Mouse (Mus musculus) embryo, embryonic 10.5 days (tissue): Measurements from ENCODE around the gene Fgg.

ENCODE experiments used
- DNase-seq: peaks from one replicate; pipeline ENCODE4 v3.0.0-alpha.2; 2015; ENCODE audit warnings: low spot score

Fgg gene

GRCm38 (mm10) chr3:83027546-83028251, 20.2 kb downstream of the Fgg start:
- no peak for DNase-seq

- DNase-seq, result no peak
These were observed 22.8 kb downstream of the Fgg start for GRCm38 (mm10) chr3:83030331-83030730.

- peak; percentile 17 for DNase-seq
These were observed 25.3 kb downstream of the Fgg start for GRCm38 (mm10) chr3:83032746-83033308.

- DNase-seq, result no peak
These were observed 26.3 kb downstream of the Fgg start for GRCm38 (mm10) chr3:83033801-83034200.

GRCm38 (mm10) chr3:83038865-83039264, 31.3 kb downstream of the Fgg start:
- DNase-seq, result no peak

- DNase-seq, result no peak
These were observed 32.1 kb downstream of the Fgg start for GRCm38 (mm10) chr3:83039666-83040065.

GRCm38 (mm10) chr3:83042451-83042850, 34.9 kb downstream of the Fgg start:
- DNase-seq, result no peak

- no peak for DNase-seq
These were observed 39.1 kb downstream of the Fgg start for GRCm38 (mm10) chr3:83046649-83047048.

GRCm38 (mm10) chr3:83049680-83050079, 42.2 kb downstream of the Fgg start, which contains the start of gene Fgb:
Gene Fgb (minus strand): TSS chr3:83049863.
- DNase-seq, result no peak

GRCm38 (mm10) chr3:83050661-83051060, 43.1 kb downstream of the Fgg start:
- DNase-seq, result no peak

- DNase-seq, result no peak
These were observed 44.6 kb downstream of the Fgg start for GRCm38 (mm10) chr3:83052102-83052501.

- DNase-seq, result no peak
These were observed 45.6 kb downstream of the Fgg start for GRCm38 (mm10) chr3:83053126-83053525.

- peak; percentile 76 for DNase-seq
These were observed 46.2 kb downstream of the Fgg start for GRCm38 (mm10) chr3:83053758-83054157.

GRCm38 (mm10) chr3:83054759-83055158, 47.2 kb downstream of the Fgg start:
- no peak for DNase-seq

- peak; percentile 98 for DNase-seq
These were observed 47.9 kb downstream of the Fgg start, which contains the start of gene Plrg1 for GRCm38 (mm10) chr3:83055281-83056038. Gene Plrg1 (plus strand): TSS chr3:83055522.

GRCm38 (mm10) chr3:83057046-83057445, 49.5 kb downstream of the Fgg start:
- DNase-seq, result no peak
